Mouse (Mus musculus): ENCODE measurements around the gene Ms4a6b.
"Not testable (repeated sequence)": the region's sequence is repeated elsewhere in the genome, so short reads cannot be mapped to it uniquely, and the experiment has no call there.

The Ms4a6b gene

DNA sequence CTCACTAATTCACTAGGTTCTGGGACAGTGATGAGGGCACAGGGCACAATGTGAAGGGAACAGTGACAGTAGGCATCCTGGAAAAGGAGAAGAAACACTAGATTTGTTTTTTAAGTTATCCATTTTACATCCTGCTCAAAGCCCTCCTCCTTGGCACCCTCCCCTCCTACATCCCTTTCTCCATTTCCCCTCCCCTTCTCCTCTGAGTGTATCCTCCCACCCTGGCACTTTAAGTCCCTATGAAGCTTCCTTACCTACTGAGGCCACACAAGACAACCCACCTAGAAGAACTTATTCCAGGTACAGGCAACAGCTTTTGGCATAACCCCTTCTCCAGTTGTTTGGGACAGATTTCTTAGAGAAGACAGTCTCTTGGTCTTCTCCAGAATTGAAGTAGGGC lies at the start of gene Ms4a6b:
Ms4a6b (plus strand) TSS at position 267 of the 400 bp plus-strand sequence.
- DNase-seq (ENCODE audit: inconsistent age in 2 of 2, low spot score in 1 of 2): no peak

DNA sequence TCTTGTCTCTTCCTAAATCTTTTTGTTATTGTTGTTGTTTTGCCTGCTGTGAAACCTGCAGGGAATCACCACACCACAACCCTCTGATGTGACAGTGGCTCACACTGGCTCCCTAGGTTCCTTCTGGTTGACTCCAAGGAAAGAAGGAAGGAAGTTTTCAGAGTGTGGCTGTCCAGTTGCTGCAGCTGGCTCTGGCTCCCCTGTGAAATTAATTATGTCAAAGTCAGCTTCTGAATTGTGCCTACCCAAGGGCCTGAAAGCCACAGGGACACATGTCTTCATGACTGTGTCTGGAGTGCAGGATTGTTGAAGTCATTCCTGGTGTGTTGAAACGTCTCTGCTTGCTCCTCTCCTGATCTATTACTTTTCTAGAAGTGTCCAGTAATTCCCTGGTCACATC lies 48.0 kb upstream of the Ms4a6b start:
- peak in 1 of 2 experiments; percentile 3 for DNase-seq (ENCODE audit: inconsistent age in 2 of 2, low spot score in 1 of 2)

DNA sequence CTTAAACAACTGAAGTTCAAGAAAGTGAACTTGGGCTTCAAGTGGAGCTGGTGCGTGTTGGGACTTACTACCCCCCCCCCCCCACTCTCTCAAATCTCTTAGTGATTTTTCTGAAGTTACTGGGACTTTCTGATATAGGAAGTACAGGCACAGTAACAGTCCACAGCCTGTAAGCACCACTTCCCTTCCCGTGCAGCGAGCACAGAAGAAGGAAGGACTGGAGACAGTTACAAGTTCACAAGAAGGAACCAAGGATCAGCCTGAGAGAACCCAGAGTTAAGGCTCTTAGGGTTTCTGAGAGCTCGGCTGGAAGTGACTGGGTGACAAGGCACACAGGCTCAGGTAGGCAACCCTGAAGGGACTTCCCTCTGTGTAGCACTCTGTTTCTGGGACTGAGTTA lies 47.1 kb upstream of the Ms4a6b start, which contains the start of gene Ms4a6c:
Ms4a6c (plus strand) TSS at position 152 of the 400 bp plus-strand sequence.
- DNase-seq (ENCODE audit: inconsistent age in 2 of 2, low spot score in 1 of 2): not testable (repeated sequence)

DNA sequence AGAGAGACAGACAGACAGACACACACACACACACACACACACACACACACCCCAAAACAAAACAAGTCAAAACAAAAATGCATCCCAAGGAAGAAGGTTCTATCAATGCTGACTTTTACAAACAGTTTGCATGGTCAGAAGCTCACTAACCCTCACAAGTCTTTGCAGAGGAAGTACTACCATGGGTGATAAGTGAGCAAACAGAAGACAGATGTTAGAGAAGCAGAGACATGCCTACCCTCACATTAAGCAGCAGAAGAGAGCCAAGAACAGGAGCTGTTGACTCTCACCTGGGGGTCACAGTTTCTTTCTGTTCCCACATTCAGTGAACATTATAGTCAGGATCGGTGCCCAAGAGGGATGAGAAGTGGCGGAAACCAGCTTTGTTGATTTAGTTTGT lies 36.6 kb upstream of the Ms4a6b start:
- DNase-seq (ENCODE audit: inconsistent age in 2 of 2, low spot score in 1 of 2): no peak

DNA sequence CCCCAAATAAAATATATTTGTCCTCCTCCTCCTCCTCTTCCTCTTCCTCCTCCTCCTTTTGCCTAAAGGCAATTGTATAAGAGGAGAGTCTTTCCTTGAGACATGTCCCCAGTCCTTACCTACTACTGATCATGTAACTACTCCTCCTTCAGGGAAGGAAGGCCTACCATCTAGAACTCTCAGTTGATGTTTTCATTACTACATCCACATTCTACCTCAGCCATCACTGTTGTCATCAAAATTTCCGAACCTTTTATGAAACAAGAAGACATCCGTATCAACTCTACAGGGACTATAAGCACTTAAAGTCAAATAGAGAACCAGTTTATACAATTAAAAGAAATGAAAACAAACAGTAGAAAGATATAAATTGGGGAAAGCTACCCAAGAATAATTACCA lies 33.6 kb upstream of the Ms4a6b start:
- no peak for DNase-seq (ENCODE audit: inconsistent age in 2 of 2, low spot score in 1 of 2)

DNA sequence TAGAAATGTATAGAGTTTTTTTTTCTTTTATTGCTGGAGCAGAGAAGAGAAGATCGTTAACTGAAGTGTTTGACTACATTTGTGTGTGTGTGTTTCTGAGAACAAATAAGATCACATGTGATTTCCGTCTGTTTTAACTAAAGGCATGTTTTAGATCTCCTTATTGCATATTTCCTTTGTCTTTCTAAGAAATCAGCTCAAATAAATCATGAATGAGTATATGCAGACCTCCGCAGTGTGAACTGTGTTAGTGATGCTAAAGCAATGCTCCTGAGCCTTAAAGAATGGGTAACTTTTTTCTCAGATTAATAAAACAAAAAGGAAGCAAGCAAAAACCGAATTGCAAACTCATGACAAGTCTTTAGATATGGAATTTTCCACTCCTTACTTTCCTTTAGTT lies 32.4 kb upstream of the Ms4a6b start:
- DNase-seq (ENCODE audit: inconsistent age in 2 of 2, low spot score in 1 of 2): no peak

DNA sequence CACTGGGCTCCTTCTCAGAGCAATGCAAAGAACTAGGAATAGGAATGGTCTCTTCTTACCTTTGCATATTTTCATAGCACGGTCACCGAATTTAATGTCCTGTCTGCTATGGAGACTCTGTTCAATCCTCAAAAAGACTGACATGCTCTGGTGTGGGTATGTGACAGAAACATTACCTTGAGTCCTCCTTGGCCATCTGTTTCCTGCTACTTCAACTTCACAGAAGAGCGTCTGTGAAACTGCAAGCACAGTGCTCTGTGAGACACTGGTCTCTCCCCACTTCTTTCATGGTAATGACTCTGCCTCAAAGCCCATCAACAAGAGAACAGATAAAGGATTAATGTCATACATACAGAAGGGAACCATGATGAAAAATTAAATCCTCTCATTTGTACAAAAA lies 31.9 kb upstream of the Ms4a6b start:
- no peak for DNase-seq (ENCODE audit: inconsistent age in 2 of 2, low spot score in 1 of 2)

DNA sequence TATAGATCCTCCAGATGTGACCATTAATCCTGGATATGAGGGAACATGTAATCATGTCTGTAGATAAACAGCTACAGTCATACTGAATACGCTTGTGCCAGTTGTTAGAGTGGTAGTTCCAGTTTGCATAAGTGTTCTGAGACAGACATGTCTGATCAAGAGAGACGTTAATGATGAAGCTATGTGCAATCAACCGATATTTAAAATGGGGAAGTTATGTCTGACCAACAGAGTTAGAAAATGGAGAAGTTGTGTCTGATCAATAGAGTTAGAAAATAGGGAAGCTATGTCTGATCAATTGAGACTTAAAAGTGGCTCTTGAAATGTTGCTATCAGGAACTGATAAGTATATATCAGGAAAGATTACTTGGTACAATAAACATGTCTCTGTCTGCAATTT lies 31.0 kb upstream of the Ms4a6b start:
- DNase-seq (ENCODE audit: inconsistent age in 2 of 2, low spot score in 1 of 2): no peak

DNA sequence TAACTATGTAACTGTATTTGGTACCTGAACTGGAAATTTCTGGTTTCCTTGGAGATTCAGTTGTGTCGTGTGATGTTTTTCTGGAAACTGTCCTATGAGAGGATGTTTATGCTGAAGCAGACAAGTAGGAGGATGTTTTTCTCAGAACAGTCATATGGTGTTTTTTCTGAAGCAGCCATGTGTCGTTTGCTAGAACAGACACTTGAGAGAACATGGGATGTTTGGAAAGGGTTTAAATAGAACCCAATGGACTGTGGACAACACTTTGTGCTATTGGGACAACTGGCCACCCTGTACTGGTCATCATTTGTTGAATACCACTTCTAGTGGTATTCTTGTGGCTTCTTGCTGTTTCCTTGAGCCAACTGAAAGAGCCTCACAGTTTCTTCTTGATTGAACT lies 30.6 kb upstream of the Ms4a6b start, which contains the start of gene Gm8369:
Gm8369 (plus strand) TSS at position 193 of the 400 bp plus-strand sequence.
- no peak for DNase-seq (ENCODE audit: inconsistent age in 2 of 2, low spot score in 1 of 2)

DNA sequence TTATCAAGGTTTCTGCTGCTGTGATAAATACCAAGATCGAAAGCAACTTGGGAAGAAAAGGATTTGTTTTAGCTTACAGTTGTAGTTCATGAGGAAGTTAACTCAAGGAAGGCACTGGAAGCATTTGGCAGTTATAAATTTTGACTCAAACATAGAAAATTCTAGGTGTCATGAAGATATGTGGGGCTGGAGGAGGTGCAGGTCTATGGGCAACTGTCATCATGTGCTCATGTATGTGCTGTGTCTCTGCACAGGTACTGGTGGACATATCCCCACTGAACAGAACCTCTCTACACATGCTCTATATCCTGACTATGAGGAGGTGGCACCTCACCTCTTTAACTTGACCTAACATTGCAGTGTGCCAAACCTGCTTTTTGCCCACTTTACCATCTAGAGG lies 29.7 kb upstream of the Ms4a6b start:
- no peak for DNase-seq (ENCODE audit: inconsistent age in 2 of 2, low spot score in 1 of 2)

DNA sequence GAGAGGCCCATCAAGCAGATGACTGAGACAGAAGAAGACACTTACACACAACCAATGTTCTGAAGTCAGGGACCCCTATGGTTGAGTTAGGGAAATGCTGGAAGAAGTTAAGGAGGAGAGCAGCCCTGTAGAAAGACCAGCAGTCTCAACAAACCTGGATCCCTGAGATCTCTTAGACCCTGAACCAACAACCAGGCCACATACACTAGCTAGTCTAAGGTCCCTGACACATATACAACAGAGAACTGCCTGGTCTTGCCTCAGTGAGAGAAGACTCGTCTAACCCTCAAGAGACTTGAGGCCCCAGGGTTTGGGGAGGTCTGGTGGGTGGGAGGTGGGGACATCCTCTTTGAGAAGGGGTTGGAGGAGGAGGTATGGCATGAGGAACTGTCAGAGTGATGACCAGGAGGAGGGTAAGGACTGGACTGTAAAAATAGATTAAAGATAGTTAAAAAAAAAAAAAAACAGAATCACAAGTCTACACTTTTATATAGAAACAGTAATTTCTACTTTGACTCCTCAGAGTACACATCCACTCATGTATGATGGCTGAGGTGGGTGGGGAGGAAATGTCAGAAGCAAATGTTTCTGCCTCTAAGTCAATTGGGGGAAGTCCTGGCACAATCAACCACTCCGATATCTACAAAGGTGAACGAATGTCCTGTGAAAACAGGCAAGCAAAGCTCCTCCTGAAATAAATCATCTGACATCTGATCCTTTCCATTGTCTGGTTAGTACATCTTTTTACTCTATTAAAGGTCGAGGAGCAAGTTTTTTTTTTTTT lies 24.7 kb upstream of the Ms4a6b start:
- DNase-seq (ENCODE audit: inconsistent age in 2 of 2, low spot score in 1 of 2): no peak

DNA sequence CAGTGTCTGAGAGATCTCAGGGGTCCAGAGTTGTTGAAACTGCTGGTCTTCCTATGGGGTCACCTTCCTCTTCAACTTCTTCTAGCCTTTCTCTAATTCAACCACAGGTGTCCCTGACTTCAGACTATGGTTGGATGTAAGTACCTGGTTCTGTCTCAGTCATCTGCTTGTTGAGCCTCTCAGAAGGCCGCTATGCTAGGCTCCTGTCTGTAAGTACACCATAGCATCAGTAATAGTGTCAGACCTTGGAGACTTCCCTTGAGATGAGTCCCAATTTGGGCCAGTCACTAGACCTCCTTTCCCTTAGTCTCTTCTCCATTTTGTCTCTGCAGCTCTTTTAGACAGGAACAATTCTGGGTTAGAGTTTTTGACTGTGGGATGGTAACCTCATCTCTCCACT lies 23.6 kb upstream of the Ms4a6b start:
- no peak for DNase-seq (ENCODE audit: inconsistent age in 2 of 2, low spot score in 1 of 2)

DNA sequence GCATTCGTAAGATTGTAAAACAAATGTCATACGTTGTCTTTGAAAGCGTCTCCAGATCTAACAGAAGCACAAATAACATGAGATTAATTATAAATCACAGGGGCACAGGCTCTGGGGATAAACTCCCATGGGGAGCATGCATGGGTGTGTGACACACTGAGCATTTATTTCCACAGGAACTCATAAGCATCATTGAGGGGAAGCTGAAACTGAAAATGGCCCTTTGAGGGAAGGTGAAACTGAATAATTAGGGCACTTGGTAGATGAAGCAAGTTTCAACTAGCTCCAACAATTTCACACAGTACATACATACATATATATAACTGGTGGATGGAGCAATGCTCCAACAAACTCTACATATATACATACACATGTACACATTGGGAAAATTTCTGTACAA lies 21.8 kb upstream of the Ms4a6b start:
- DNase-seq (ENCODE audit: inconsistent age in 2 of 2, low spot score in 1 of 2): no peak

DNA sequence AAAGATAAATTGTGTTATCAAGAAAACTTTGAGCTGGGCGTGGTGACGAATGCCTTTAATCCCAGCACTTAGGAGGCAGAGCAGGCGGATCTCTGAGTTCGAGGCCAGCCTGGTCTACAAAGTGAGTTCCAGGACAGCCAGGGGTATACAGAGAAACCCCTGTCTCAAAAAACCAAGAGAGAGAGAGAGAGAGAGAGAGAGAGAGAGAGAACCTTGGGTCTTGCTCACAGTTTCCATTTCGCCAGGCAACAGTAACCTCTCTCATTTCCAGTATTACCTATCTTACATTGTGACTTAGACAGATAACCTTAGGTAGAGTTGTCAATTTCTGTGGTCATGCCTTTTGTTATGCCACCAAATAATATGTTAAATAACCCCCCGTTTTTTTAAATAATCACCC lies 20.0 kb upstream of the Ms4a6b start:
- no peak for DNase-seq (ENCODE audit: inconsistent age in 2 of 2, low spot score in 1 of 2)

DNA sequence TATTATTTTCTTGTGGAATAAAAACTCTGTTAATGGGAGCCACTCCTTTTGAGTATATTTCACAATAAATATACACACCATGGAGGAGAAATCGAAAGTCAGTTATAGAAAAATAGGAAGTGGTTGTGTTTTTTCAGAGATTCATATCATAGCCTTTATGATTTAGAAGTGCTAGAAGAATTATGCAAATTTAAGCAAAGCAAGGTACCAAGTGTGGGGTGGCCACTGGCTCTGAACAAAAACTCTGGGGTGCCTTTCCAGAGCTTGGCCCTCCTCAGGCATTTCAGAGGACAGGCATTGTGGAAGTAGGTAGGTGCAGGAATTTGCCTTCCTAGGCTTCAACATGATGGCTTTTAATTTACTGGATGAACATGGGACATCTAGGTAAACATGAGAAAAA lies 19.0 kb upstream of the Ms4a6b start:
- DNase-seq (ENCODE audit: inconsistent age in 2 of 2, low spot score in 1 of 2): not testable (repeated sequence)

DNA sequence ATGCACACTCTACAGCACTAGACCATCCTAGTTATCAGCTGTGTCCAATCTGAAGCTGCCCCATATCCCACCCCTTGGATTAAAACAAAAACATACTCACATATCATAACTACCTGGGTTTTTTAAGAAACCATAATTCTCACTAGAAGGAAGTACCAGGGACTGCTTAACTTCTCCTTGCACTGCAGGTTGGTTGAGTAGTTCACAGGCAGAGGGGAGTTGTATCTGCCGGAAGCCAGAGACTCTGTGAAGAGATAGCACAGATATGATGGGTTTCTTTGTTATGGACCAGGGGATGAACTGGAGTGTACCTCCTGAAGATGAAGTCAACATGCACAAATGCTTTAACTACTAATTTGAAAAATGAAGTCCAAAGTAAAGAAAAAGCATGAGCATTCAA lies 15.5 kb upstream of the Ms4a6b start:
- DNase-seq (ENCODE audit: inconsistent age in 2 of 2, low spot score in 1 of 2): no peak

DNA sequence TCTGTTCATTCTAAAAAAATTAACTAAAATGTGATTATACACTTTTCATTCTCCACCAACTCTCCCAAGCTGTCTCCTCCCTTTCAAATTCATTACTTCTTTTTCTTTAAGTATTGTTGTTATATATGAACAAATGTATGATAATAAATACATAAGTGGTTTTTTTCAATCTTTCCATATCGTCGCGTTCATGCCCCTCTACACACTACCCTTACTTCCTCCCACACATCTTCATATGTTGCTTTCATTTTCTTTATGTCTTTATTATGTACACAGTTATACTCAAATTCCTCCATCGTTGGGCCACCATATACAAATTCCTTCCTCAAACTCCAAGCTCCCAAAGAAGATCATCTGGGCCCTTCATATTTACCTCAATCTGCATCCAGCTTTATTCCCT lies 15.0 kb upstream of the Ms4a6b start:
- DNase-seq (ENCODE audit: inconsistent age in 2 of 2, low spot score in 1 of 2): no peak

DNA sequence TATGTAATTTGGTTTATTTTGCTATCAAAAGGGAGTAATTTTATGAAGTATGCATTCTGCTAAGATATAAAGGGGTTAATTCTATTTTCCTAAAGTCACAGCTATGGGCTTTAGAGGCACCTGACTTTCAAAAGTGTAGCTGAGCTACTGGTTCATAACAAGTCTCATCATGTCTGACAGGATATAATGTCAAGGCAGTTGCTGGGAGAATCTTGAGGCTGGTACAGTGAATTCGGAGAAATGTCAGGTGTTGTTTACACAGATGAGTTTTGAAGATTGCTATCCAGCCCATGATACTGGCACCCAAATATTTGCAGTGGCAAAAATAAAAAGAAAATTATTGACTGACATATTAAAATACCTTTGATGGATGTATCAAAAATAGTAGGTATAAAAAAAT lies 11.5 kb upstream of the Ms4a6b start:
- no peak for DNase-seq (ENCODE audit: inconsistent age in 2 of 2, low spot score in 1 of 2)

DNA sequence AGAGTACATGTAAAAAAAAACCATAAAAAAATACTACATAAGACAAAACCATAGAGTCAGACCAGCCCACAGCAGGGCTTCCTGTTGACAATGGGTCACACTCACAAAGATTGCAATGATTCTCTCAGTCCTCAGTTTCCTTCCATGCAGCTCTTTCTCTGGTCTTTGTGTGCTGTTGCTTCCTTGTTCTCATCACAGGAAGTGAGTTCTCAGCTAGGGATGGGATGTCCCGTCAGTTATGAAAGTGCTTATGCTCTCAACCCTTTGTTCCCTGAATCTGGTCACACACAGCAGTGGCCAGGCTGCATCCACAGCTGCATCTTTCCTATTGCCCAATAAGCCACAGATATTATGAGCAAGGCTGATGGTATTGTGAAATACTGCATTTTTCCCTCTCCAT lies 2.9 kb upstream of the Ms4a6b start:
- no peak for DNase-seq (ENCODE audit: inconsistent age in 2 of 2, low spot score in 1 of 2)

DNA sequence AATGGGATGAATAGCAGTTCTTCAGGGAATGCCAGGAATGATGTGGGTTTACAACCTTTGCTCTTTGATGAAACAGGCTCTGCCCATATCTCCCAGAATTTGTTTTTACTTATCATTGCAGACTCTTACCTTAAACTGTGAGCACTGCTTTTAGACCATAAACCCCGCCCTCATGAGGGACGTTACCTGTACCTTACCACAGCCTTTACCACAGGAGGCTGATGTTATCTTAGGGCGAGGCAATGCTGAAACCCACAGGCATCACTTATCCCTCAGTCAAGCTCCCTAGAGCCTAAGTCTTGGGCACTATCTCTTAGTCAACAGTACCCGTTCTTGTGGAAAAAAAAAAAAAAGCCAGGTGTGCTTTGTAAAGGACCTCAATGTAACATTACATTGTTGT lies 533 bp downstream of the Ms4a6b start:
- no peak for DNase-seq (ENCODE audit: inconsistent age in 2 of 2, low spot score in 1 of 2)

DNA sequence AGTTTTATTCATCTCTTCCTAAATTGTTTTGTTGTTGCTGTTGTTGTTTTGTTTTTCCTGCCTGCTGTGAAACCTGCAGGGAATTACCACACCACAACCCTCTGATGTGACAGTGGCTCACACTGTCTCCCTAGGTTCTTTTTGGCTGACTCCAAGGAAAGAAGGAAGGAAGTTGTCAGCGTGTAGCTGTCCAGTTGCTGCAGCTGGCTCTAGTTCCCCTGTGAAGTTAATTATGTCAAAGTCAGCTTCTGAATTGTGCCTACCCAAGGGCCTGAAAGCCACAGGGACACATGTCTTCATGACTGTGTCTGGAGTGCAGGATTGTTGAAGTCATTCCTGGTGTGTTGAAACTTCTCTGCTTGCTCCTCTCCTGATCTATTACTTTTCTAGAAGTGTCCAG lies 1.1 kb downstream of the Ms4a6b start:
- DNase-seq (ENCODE audit: inconsistent age in 2 of 2, low spot score in 1 of 2): not testable (repeated sequence)

DNA sequence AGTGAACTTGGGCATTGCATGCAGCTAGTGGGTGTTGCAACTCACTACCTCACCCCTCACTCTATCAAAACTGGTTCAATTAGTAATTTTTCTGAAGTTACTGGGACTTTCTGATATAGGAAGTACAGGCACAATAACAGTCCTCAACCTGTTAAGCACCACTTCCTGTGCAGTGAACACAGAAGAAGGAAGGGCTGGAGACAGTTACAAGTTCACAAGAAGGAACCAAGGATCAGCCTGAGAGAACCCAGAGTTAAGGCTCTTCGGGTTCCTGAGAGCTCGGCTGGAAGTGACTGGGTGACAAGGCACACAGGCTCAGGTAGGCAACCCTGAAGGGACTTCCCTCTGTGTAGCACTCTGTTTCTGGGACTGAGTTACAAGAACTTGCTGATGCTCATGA lies 2.0 kb downstream of the Ms4a6b start:
- DNase-seq (ENCODE audit: inconsistent age in 2 of 2, low spot score in 1 of 2): not testable (repeated sequence)

DNA sequence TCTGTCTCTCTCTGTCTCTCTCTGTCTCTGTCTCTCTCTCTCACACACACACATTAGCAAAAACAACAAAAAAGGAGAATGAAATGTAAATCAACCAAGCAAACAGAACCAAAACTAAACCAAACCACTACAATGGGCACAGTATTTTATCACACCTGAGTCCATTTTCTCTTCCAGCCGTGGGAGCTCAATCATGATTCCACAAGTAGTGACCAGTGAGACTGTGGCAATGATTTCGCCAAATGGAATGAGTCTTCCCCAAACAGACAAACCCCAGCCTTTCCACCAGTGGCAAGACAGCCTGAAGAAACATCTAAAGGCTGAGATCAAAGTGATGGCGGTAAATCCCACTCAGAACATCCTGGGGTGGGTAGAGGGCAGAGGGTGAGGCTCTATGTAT lies 3.8 kb downstream of the Ms4a6b start:
- no peak for DNase-seq (ENCODE audit: inconsistent age in 2 of 2, low spot score in 1 of 2)

All from adrenal gland, adult (tissue).